Mouse (Mus musculus) embryonic facial prominence, embryonic 11.5 days (tissue): Measurements from ENCODE around the gene Ly6g6e. TPM values are rescaled to one million over a fixed set of nuclear protein-coding genes. Genes with fewer than 3 reads are reported as not detected.

Source experiments
- ATAC-seq: fragments of 200-750 bp; cut with Nextera tagmentation; replicated peaks from 2 replicates; pipeline ENCODE4 v1.8.0; 2017; ENCODE audit warnings: low read depth; ENCODE audit not compliant: insufficient number of reproducible peaks, low FRiP score, low TSS enrichment
- DNase-seq: peaks from one replicate; pipeline ENCODE4 v3.0.0-alpha.2; 2015; ENCODE audit warnings: low spot score
- H3K27ac ChIP-seq: fragments of 300-500 bp; sonication (generic); replicated peaks from 2 replicates; pipeline ENCODE4 v1.5.1; 2014; ENCODE audit warnings: mild to moderate bottlenecking, low read depth, low read length, control low read depth
- H3K27me3 ChIP-seq: fragments of 300-500 bp; sonication (generic); 2 replicates; pipeline ENCODE4 v1.6.1; 2014; ENCODE audit warnings: mild to moderate bottlenecking, low read length, moderate library complexity, mixed read lengths; ENCODE audit not compliant: control insufficient read depth, insufficient read depth
- H3K36me3 ChIP-seq: fragments of 300-500 bp; sonication (generic); replicated peaks from 2 replicates; pipeline ENCODE4 v1.6.1; 2014; ENCODE audit warnings: low read depth, mild to moderate bottlenecking, low read length, moderate library complexity, mixed read lengths; ENCODE audit not compliant: control insufficient read depth, insufficient read depth
- H3K4me1 ChIP-seq: fragments of 300-500 bp; sonication (generic); 2 replicates; pipeline ENCODE4 v1.6.1; 2014; ENCODE audit warnings: low read length, mixed read lengths; ENCODE audit not compliant: control insufficient read depth, insufficient read depth
- H3K4me2 ChIP-seq: fragments of 300-500 bp; sonication (generic); 2 replicates; pipeline ENCODE4 v1.6.1; 2014; ENCODE audit warnings: low read depth, mild to moderate bottlenecking, control low read depth, low read length, moderate library complexity
- H3K4me3 ChIP-seq: fragments of 300-500 bp; sonication (generic); 2 replicates; pipeline ENCODE4 v1.5.1; 2014; ENCODE audit warnings: low read depth, low read length, control low read depth
- H3K9ac ChIP-seq: fragments of 300-500 bp; sonication (generic); replicated peaks from 2 replicates; pipeline ENCODE4 v1.6.1; 2014; ENCODE audit warnings: mild to moderate bottlenecking, control low read depth, low read length
- H3K9me3 ChIP-seq: fragments of 300-500 bp; sonication (generic); replicated peaks from 2 replicates; pipeline ENCODE4 v1.6.1; 2016; ENCODE audit warnings: mild to moderate bottlenecking, low read length, inconsistent platforms, mixed read lengths; ENCODE audit not compliant: control insufficient read depth
- WGBS: fragments of 180-500 bp; shearing (Covaris S2); extraction: QIAGEN DNeasy Blood & Tissue Kit; methylation state at CpG from one replicate; pipeline ENCODE4 v1.1.7; 2014; 5-methylcytosine and 5-hydroxymethylcytosine counted together
- polyA plus RNA-seq: library from polyadenylated mRNA; unstranded; fragments of >200 nt; fragmentation: Nextera tagmentation; extraction: Ambion mirVana; gene quantifications from 2 replicates; pipeline ENCODE4 v1.2.1, GENCODE M21; 2014

The Ly6g6e gene
- polyA plus RNA-seq, 1 experiment from 2014 or later: 0.66 TPM

DNA sequence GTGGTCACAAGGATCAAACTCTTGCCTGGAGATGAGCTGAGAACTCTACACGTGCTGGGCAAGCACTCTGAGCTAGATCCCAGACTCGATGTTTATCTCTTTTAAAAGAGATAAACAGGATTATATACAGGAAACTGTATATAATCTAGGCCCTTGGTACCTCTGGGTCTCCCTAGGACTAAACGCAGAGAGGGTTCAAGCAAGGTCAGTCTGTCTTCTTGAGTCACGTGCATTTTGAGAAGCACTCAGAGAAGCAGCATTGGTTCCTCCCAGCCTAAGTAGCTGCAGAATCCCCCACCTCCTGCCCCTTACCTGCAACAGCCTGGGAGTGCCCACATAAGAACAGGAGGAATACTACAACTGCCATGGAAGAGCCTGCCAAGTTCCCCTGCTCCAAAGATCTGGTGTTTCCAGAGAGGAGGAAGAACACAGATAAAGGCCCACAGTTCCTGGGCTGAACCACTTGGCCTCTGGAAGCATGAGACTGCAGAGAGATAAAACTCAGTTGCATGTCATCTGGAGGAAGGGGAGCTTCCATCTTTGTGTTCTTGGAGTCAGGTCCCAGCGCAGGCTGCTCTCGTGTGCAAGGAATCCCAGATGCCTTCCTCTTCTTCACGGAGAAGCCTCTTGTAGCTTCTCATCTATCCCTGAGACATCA is 8.6 kb downstream of the Ly6g6e start, which contains the start of gene Ly6g6f:
Gene Ly6g6f, minus strand, starts transcription at position 403 of the 658 bp plus-strand sequence.
- no peak within 1 kb of the TSS for H3K27ac ChIP-seq
- H3K27me3 ChIP-seq: no peaks in the 10 kb centered on the region
- no peak within 1 kb of the TSS for H3K4me3 ChIP-seq
- H3K9me3 ChIP-seq: no peaks in the 10 kb centered on the region
- DNase-seq: no peak
- H3K9ac ChIP-seq: no peak within 1 kb of the TSS
- peaks cover 3% of the 10 kb centered on the region for H3K4me1 ChIP-seq
- ATAC-seq: no peak
- no peaks in the 10 kb centered on the region for H3K36me3 ChIP-seq
- 78% methylated on average over 7 of the region's 7 CpGs for WGBS
- H3K4me2 ChIP-seq: no peak within 1 kb of the TSS

DNA sequence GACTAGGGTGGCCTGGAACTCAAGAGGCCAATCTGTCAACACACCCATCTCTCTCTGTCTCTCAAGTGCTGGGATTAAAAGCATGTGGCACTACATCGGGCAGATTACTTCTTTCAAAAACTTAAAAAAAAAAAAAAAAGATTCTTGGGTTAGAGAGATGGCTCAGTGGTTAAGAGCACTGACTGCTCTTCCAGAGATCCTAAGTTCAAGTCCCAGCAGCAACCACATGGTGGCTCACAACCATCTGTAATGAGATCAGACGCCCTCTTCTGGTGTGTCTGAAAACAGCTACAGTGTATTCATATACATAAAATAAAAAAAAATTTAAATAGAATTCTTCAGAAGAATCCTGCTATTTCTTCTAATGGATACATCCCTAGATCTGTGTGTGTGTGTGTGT is 11.4 kb downstream of the Ly6g6e start:
- Histone ChIP-seq H3K27me3 (no peaks in the 10 kb centered on the region), H3K4me2 (no peak overlapping the region), H3K4me1 (peaks cover 3% of the 10 kb centered on the region), H3K9ac (no peak overlapping the region), H3K9me3 (no peaks in the 10 kb centered on the region), H3K4me3 (no peak overlapping the region), H3K27ac (no peak overlapping the region), H3K36me3 (0 out of 2 replicates have a peak, but pooled peaks cover 3% of the 10 kb centered on the region)
- no peak for DNase-seq
- 51% methylated on average over 2 of the region's 2 CpGs for WGBS
- ATAC-seq: no peak

DNA sequence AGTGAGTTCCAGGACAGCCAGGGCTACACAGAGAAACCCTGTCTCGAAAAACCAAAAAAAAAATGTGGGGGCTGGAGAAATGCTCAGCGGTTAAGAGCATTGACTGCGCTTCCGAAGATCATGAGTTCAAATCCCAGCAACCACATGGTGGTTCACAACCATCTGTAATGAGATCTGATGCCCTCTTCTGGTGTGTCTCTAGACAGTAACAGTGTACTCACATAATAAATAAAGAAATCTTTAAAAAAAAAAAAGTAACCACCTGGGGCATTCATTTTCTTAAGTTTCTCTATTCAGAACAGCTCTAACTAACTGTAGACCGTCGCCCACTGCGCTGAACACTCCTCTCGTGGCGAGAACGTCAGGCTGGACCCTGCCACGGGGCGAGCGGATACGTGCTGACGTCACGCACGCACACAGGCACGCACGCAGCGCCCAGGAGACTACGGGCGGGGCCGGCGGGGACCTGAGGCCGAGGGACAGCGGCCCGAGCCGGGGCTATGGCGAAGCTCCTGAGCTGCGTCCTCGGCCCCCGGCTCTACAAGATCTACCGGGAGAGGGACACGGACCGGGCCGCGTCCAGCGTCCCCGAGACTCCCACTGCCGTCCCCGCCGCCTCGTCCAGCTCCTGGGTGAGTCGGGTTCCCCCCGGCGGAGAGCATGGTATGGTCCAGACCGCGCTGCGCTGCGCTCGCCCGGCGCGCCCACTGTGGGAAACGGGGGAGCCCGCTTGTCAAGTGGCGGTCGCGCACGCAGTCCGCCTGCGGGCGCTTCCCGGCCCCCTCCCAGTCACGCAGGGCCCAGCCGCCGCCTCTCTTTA is 12.3 kb downstream of the Ly6g6e start, which contains the start of gene Abhd16a:
Gene Abhd16a, plus strand, starts transcription at position 439 of the 820 bp plus-strand sequence.
- Histone ChIP-seq H3K4me1 (peaks cover 3% of the 10 kb centered on the region), H3K27me3 (no peaks in the 10 kb centered on the region), H3K9me3 (no peaks in the 10 kb centered on the region), H3K27ac (peak within 1 kb of the TSS; percentile 87), H3K9ac (peak within 1 kb of the TSS; percentile 88), H3K36me3 (0 out of 2 replicates have a peak, but pooled peaks cover 3% of the 10 kb centered on the region), H3K4me2 (peak within 1 kb of the TSS; percentile 47), H3K4me3 (peak within 1 kb of the TSS; percentile 44)
- ATAC-seq (peak; percentile 96), DNase-seq (peak; percentile 96)
- 3% methylated on average over 63 of the region's 67 CpGs for WGBS

DNA sequence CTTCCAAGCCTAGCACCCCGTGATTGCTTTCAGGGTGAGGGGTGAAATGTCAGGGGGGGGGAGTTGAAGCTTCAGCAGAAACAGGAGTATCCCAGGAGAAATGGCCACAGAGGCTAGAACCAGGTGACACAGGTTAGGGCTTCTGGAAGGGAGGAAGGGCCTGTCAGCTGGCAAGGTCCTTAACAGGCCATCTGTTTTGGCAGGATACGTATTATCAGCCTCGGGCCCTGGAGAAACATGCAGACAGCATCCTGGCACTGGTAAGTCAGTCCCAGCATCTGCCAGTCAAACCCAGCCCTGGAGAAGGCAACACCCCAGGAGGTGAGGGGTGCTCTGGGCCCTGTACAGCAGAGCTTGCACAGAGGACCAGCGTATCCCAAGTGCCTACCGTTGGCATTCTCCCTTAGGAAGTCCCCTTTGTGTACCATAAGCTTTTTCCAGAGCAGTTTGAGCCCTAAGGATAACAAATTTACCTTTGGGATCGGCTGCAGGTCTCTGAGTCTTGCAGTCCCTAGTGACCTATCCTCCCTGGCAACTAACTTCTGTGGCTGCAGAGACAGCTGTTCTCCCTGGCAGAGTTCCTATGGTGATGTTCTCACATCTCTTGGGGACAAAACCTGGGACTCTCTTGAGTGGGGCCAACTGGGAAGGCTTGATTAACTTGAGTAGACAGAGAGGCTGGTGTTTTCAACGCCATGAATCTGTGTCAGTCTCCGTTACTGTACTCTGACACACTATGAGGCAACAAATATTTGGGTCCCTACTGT is 13.6 kb downstream of the Ly6g6e start:
- no peaks in the 10 kb centered on the region for H3K9me3 ChIP-seq
- peak overlapping the region; percentile 44 for H3K4me3 ChIP-seq
- H3K9ac ChIP-seq: peak overlapping the region; percentile 88
- H3K36me3 ChIP-seq: peaks cover 3% of the 10 kb centered on the region; the same call in 1 of the 2 replicates
- WGBS: 70% methylated on average over 8 of the region's 8 CpGs
- peak overlapping the region; percentile 47 for H3K4me2 ChIP-seq
- DNase-seq (no peak), ATAC-seq (no peak)
- H3K27me3 ChIP-seq: no peaks in the 10 kb centered on the region
- H3K4me1 ChIP-seq: peaks cover 3% of the 10 kb centered on the region
- no peak overlapping the region for H3K27ac ChIP-seq

DNA sequence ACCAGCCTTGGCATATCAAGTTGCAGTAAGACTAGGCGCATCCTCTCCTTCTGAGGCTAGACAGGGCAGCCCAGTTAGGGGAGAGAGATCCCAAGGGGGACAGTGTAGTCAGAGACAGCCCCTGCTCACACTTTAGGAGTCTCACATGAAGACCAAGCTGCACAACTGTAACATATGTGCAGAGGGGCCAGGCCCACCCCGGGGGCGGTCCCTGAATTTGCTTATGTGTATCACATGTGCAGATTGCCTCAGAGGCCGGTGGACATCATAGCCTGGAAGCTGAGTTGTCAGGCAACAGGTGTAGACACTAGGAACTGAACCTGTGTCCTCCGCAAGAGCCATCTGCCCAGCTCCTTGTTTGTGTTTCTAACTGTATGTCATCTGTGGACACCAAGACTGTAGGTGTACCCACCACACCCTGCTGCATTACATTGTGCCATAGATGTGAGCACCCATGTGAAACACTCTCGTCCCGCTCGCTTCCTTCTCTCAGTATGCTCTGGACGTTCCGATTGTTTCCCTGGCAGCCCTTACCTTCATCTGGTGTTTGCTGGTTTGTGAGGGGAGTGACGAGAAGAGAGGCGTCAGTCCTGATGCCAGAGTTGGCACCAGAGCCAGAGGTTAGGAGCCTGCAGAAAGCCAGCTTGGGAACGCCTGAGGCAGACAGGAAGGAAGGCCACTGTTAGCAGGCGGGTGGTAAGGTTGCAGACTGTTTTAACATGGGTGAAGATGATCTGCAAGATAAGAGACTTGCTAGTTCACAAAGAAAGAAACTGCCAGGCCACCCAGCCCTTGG is 15.9 kb downstream of the Ly6g6e start:
- Histone ChIP-seq H3K9ac (no peak overlapping the region), H3K4me1 (peaks cover 3% of the 10 kb centered on the region), H3K9me3 (no peaks in the 10 kb centered on the region), H3K27me3 (no peaks in the 10 kb centered on the region), H3K36me3 (peaks cover 5% of the 10 kb centered on the region), H3K27ac (no peak overlapping the region), H3K4me2 (no peak overlapping the region), H3K4me3 (no peak overlapping the region)
- DNase-seq (no peak), ATAC-seq (no peak)
- 88% methylated on average over 14 of the region's 14 CpGs for WGBS

DNA sequence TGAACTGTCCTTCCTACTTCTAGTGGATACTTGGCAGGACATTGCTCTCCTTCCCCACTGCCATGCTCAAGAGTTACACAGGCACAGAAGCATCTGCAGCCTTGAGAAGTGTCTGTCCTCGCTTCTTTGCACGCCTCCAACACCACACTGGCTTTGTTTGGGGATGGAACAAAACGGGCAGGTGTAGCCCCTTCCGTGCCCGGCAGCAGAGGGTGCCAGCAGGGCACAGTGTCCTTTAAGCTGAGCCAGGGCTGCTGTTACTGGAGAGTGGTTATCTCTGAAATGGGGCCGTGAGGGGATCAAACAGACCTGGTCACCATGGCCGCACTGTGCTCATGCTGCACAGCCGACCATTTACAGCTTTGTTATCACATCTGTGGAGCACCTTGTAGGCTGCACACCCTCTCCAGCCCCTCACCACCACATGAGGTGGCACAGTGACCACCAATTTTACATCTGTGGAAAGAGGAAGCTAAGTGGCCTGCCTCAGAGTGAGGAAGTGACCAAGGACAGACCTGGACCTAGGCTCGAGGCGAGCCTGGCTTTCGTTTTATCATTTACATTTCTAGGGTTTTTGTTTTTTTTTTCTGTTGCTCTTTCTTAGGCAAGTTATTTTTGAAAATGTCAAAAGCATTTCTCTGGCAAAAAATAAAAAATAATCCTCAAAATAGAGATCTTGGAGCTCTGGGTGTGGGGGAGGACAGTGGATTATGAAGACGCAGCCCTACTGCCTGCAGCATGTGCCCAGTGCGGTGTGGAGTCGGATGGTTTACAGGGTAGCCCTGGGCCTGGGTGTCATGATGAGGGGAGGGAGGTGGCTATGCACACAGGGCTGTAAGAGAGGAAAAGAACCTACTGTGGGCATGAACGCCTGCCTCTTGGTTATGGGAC is 18.0 kb downstream of the Ly6g6e start:
- Histone ChIP-seq H3K27me3 (no peaks in the 10 kb centered on the region), H3K27ac (no peak overlapping the region), H3K36me3 (peaks cover 7% of the 10 kb centered on the region), H3K4me1 (peaks cover 3% of the 10 kb centered on the region), H3K4me3 (no peak overlapping the region), H3K4me2 (no peak overlapping the region), H3K9ac (no peak overlapping the region), H3K9me3 (no peaks in the 10 kb centered on the region)
- 93% methylated on average over 15 of the region's 15 CpGs for WGBS
- ATAC-seq: no peak
- DNase-seq: no peak

DNA sequence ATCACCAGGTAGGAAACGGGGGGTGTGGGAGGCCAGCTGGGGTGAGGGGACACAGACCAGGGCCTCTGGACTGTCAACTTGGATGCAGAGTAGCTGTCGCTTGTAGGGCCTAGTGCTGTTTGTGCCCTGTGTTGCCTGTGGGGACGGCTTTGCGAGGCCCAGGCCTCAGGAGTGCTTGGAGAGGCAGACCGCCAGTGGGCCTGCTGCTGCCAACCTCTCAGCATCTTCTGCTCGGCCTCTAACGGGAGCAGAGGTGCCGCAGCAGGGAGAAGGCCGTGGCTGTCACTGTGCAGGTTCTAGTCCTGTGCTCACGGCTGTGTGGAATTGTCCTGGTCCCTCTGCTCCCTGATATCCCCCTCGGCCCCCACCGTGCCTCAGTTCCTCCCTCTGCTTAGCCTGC is 19.9 kb downstream of the Ly6g6e start:
- H3K9me3 ChIP-seq: no peaks in the 10 kb centered on the region
- no peak overlapping the region for H3K27ac ChIP-seq
- H3K4me2 ChIP-seq: no peak overlapping the region
- peaks cover 9% of the 10 kb centered on the region for H3K36me3 ChIP-seq
- 86% methylated on average over 12 of the region's 12 CpGs for WGBS
- H3K4me1 ChIP-seq: no peaks in the 10 kb centered on the region
- no peak overlapping the region for H3K9ac ChIP-seq
- no peak overlapping the region for H3K4me3 ChIP-seq
- ATAC-seq: no peak
- DNase-seq: no peak
- H3K27me3 ChIP-seq: no peaks in the 10 kb centered on the region
